Mouse (Mus musculus): ENCODE measurements around the gene Kif26b. TPM values are rescaled to one million over a fixed set of nuclear protein-coding genes. Genes with fewer than 3 reads are reported as not detected.

Kif26b gene
- polyA plus RNA-seq, 1 experiment, result not detected

DNA sequence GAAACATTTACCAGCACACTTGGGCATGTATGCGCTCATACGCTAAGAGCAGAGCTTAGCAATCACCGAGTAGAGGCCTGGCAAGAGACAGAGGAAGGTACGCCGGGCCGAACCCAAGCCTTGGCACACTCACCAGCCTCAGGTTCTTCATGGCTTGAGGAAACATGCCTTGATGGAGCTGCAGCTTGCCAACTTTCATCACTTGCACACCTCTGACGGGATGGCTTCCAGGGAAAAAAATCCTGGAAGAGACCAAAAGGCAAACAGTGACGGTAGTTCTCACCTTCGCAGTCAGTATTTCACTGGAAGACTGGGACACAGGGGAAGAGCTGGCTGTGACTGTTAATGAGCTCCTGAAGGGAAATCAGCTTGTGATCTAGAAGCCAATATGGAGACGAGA is 443.1 kb downstream of the Kif26b start:
- H3K4me3 ChIP-seq (ENCODE audit: insufficient read depth, low read depth, low read length), result no peak overlapping the region
- no peak overlapping the region for H3K27ac ChIP-seq (replicated peaks; ENCODE audit: low read depth, low read length)

DNA sequence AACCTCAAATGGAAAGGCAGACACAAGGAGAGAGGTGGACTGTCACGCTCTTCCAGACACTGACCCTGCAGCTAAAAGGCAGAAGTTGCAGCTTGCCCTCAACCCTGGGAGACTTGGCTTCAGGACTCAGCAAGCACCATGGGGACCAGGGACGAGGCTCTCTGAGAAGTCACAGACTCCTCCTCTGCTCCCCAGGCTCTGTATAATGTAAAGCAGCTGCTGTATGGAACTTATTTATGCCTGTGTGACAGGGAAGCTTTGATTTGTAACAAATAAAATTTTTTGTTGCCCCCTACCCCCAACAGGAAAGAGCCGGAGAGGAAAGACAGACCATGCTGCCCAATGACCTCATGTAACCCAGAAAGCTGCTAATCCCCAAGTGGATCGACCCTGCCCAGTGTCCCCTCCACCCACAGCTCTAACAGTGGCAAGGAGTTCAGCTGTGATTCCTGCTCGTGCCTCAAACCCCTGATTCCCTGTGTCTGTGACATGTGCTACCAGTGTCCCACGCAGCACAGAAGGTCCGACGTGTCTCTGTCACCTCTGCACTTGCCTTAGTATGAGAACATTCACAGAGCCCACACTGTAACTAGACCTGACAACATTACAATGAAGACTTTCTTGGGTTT is 449.8 kb downstream of the Kif26b start:
- H3K27ac ChIP-seq (replicated peaks; ENCODE audit: low read depth, low read length), result no peak overlapping the region
- H3K4me3 ChIP-seq (ENCODE audit: insufficient read depth, low read depth, low read length), result no peak overlapping the region
- no peaks in the 10 kb centered on the region for H3K4me1 ChIP-seq (ENCODE audit: control insufficient read depth, insufficient read depth, insufficient read length, low read length)

More for the DNA sequence above, 443.1 kb downstream of the Kif26b start:
- no peaks in the 10 kb centered on the region for H3K4me1 ChIP-seq (ENCODE audit: control insufficient read depth, insufficient read depth, insufficient read length, low read length)

DNA sequence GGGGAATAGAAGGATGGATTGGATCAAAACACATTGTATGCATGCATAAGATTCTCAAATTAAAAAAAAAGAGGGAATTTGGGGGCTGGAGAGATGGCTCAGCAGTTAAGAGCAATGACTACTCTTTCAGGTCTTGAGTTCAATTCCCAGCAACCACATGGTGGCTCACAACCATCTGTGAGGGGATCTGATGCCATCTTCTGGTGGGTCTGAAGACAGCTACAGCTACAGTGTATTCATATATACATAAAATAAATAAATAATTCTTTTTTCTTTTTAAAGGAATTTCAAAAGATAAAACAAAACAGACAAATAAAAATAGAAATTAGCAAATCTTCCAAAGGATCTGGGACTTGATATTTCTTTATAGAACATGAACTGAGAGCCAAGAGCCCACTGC is 451.3 kb downstream of the Kif26b start:
- Histone ChIP-seq H3K27ac (replicated peaks; ENCODE audit: low read depth, low read length) (no peak overlapping the region), H3K4me1 (ENCODE audit: control insufficient read depth, insufficient read depth, insufficient read length, low read length) (no peaks in the 10 kb centered on the region), H3K4me3 (ENCODE audit: insufficient read depth, low read depth, low read length) (no peak overlapping the region)

DNA sequence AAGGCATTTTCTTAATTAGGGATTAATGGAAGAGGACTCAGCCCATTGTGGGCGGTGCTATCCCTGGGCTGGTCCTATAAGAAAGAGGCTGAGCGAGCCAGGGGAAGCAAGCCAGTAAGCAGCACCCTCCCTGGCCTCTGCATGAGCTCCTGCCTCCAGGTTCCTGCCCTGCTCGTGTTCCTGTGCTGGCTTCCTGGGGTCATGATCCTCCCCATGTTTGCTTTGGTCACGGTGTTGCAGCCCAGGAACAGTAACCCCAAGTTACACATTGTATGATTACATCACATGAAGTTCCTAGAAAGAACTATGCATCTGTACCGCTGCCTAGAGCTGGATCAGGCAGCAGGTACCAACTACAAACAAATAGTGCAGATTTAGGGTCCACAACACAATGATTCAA is 452.7 kb downstream of the Kif26b start:
- no peaks in the 10 kb centered on the region for H3K4me1 ChIP-seq (ENCODE audit: control insufficient read depth, insufficient read depth, insufficient read length, low read length)
- H3K27ac ChIP-seq (replicated peaks; ENCODE audit: low read depth, low read length), result no peak overlapping the region
- H3K4me3 ChIP-seq (ENCODE audit: insufficient read depth, low read depth, low read length), result no peak overlapping the region

DNA sequence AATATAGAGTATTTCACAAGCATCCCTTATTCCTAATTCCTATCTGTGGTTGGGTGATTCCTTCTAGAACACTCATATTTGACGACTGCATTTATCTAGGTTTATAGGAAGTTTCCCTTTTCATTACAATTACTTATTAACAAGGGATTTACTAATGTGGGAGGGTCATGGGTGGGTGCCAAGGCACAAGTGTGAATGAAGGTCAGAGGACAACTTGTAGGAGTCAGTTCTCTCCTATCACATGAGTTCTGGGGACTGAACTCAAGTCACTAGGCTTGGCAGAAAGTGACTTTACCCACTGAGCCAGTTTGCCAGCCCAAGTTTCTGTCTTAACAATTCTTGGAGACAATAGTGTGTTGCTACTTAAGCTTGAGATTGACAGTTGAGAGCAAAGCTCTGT is 459.3 kb downstream of the Kif26b start:
- Histone ChIP-seq H3K4me1 (ENCODE audit: control insufficient read depth, insufficient read depth, insufficient read length, low read length) (no peaks in the 10 kb centered on the region), H3K27ac (replicated peaks; ENCODE audit: low read depth, low read length) (no peak overlapping the region), H3K4me3 (ENCODE audit: insufficient read depth, low read depth, low read length) (no peak overlapping the region)

Other genes starting within 250 kb of the Kif26b start
- gene Cox20, start 210.0 kb upstream of the Kif26b start, polyA plus RNA-seq (2012; ENCODE audit: insufficient read depth, insufficient read length, missing spikeins), result 314 and 362 TPM in 2 replicates
- 168 and 235 TPM in 2 replicates for gene Hnrnpu, start 191.3 kb upstream of the Kif26b start, polyA plus RNA-seq (2012; ENCODE audit: insufficient read depth, insufficient read length, missing spikeins)
- 4.7 and 5.8 TPM in 2 replicates for gene Efcab2, start 123.0 kb upstream of the Kif26b start, polyA plus RNA-seq (2012; ENCODE audit: insufficient read depth, insufficient read length, missing spikeins)

All from brown adipose tissue, adult 24 weeks (tissue).